Mouse (Mus musculus): Measurements from ENCODE around the gene Ccdc154.

DNA sequence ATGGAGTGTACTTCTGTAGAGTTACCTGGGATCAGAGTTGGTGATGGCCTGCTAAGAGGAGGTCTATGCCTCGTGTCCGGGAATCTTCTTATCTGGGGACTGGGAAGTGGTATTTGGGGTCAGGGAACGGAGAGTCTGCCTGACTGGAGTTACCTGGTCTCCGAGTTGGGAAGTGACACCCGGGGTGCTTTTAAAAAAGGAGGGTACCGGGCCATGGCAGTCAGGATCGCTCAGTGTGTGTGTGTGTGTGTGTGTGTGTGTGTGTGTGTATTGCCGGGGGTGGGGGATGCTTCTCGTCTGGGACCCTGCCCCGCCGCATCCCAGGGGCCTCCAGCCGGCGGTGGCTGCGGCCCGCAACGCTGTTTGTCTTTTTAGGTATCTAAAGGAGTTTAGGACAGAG lies 26.8 kb downstream of the Ccdc154 start:
- TF ChIP-seq GATA1 (IDR thresholded peaks at IDR 0.05; ENCODE audit: borderline replicate concordance, low read length) (no peak), FLI1 (IDR thresholded peaks at IDR 0.05; ENCODE audit: low read length) (no peak)

Measured in megakaryocyte, embryonic 14.5 days (primary cell).